Mouse (Mus musculus): ENCODE results near the gene Vars.

- TF ChIP-seq CTCF (IDR thresholded peaks at IDR 0.05) (no peak), EP300 (IDR thresholded peaks at IDR 0.05) (no peak)
Measured at GRCm38 (mm10) chr17:35034896-35035295, 34.1 kb downstream of the Vars start.

Data from lung, postnatal 0 days (tissue).